Mouse (Mus musculus): ENCODE measurements around the gene Ly6g6e. TPM values are rescaled to one million over a fixed set of nuclear protein-coding genes. Genes with fewer than 3 reads are reported as not detected.
A peak's percentile ranks its signal among the peaks of the same experiment; 100 is the strongest.

Gene Ly6g6e
- total and polyA plus RNA-seq, 3 experiments = 0.23 TPM; not detected in 2

DNA sequence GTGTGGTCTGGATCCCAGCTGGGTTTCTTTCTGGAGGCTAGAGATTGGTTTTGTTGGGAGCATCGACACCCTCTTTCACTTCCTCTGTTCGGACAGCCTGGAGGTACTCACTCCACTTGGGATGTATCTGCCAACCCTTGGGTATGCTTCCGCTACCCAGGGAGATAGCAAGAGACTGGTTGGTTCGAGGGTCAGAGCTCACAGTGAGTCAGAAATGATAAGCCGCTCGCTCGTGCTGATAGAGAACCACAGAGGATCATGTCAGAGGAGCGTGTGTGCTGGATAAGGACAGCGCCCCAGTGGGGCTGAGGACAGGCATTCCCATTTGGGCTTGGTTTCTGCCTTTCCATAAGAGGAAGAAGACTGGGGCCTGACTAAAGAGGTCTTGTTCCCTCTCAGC is 3.1 kb downstream of the Ly6g6e start:
- peak; percentile 95 for DNase-seq (ENCODE audit: low read depth, low spot score)
- Histone ChIP-seq H3K9me3 (replicated peaks; ENCODE audit: insufficient read depth, low read length) (no peaks in the 10 kb centered on the region), H3K9ac (ENCODE audit: control insufficient read depth, low read depth, low read length, poor library complexity, severe bottlenecking) (peak overlapping the region; percentile 50), H3K36me3 (ENCODE audit: control insufficient read depth in 1 of 2, insufficient read depth in 2 of 2, low read length in 2 of 2) (peaks cover 0 to 35% of the 10 kb centered on the region in 2 experiments; a peak in 2 of 4 replicates), H3K4me3 (ENCODE audit: control insufficient read depth in 1 of 2, insufficient read depth in 1 of 2, low read depth in 2 of 2, low read length in 2 of 2) (peak overlapping the region in 1 of 2 experiments; percentile 3; a peak in 1 of 4 replicates), H3K27ac (ENCODE audit: control insufficient read depth, low read depth, low read length) (peak overlapping the region; percentile 95), H3K4me1 (ENCODE audit: control insufficient read depth in 1 of 2, insufficient read depth in 2 of 2, low read length in 2 of 2) (peaks cover 20 to 47% of the 10 kb centered on the region in 2 experiments), H3K27me3 (ENCODE audit: control insufficient read depth in 1 of 2, insufficient read depth in 2 of 2, low read length in 2 of 2) (no peaks in the 10 kb centered on the region), H3K79me2 (ENCODE audit: control insufficient read depth, insufficient read depth, low read length, poor library complexity) (no peaks in the 10 kb centered on the region)
- no peak for TF ChIP-seq SMC3 (IDR thresholded peaks at IDR 0.05; ENCODE audit: low read depth, low read length)
- TF ChIP-seq E2F4 (IDR thresholded peaks at IDR 0.05; ENCODE audit: borderline replicate concordance, low read depth, low read length) = no peak
- no peak; the same call in 1 of the 2 replicates for TF ChIP-seq ZMIZ1 (IDR thresholded peaks at IDR 0.05; ENCODE audit: low read depth, low read length)
- 0 out of 2 replicates have a peak, but pooled peaks have one; percentile 51 for TF ChIP-seq UBTF (IDR thresholded peaks at IDR 0.05; ENCODE audit: borderline replicate concordance, insufficient read depth, low read depth, low read length)
- peak; percentile 83 for TF ChIP-seq JUND (IDR thresholded peaks at IDR 0.05; ENCODE audit: low read depth, low read length)
- peak; percentile 99 for TF ChIP-seq GATA1 (IDR thresholded peaks at IDR 0.05; ENCODE audit: low read depth, low read length)
- TF ChIP-seq BHLHE40 (IDR thresholded peaks at IDR 0.05; ENCODE audit: borderline replicate concordance, low read depth, low read length) = peak; percentile 92
- TF ChIP-seq USF1 (IDR thresholded peaks at IDR 0.05; ENCODE audit: low read depth, low read length) = no peak
- peak; percentile 27; the same call in 1 of the 2 replicates for TF ChIP-seq ZNF384 (IDR thresholded peaks at IDR 0.05; ENCODE audit: low read depth, low read length)
- TF ChIP-seq USF2 (IDR thresholded peaks at IDR 0.05; ENCODE audit: borderline replicate concordance in 1 of 2, insufficient read depth in 1 of 2, low read depth in 1 of 2, low read length in 2 of 2) = no peak
- TF ChIP-seq MXI1 (IDR thresholded peaks at IDR 0.05; ENCODE audit: low read depth, low read length) = peak; percentile 65
- TF ChIP-seq CHD1 (IDR thresholded peaks at IDR 0.05; ENCODE audit: low read depth, low read length) = no peak
- TF ChIP-seq POLR2A (IDR thresholded peaks at IDR 0.05; ENCODE audit: control insufficient read depth in 1 of 2, insufficient read depth in 1 of 2, low read depth in 1 of 2, low read length in 2 of 2, poor library complexity in 1 of 2) = peak in 1 of 2 experiments; percentile 66; a peak in 2 of 4 replicates
- no peak for TF ChIP-seq CHD2 (IDR thresholded peaks at IDR 0.05; ENCODE audit: low read length)
- TF ChIP-seq MAX (IDR thresholded peaks at IDR 0.05; ENCODE audit: low read length) = peak; percentile 70
- peak; percentile 55 for TF ChIP-seq NELFE (IDR thresholded peaks at IDR 0.05; ENCODE audit: low read depth, low read length)
- peak; percentile 57 for TF ChIP-seq HCFC1 (IDR thresholded peaks at IDR 0.05; ENCODE audit: low read depth, low read length)
- TF ChIP-seq ZC3H11A (IDR thresholded peaks at IDR 0.05; ENCODE audit: low read depth, low read length) = no peak
- no peak for TF ChIP-seq MEF2A (IDR thresholded peaks at IDR 0.05; ENCODE audit: extremely low read depth, insufficient replicate concordance, low read depth, low read length, poor library complexity, severe bottlenecking)
- no peak for TF ChIP-seq ZKSCAN1 (IDR thresholded peaks at IDR 0.05; ENCODE audit: low read depth, low read length)
- TF ChIP-seq MAFK (IDR thresholded peaks at IDR 0.05; ENCODE audit: borderline replicate concordance, low read depth, low read length) = peak; percentile 47; the same call in 1 of the 2 replicates
- peak; percentile 17 to 53 (median 43); a peak in 5 of 6 replicates for TF ChIP-seq CTCF (IDR thresholded peaks at IDR 0.05 in 2 of 3, conservative IDR thresholded peaks at IDR 0.05 in 1 of 3; ENCODE audit: control insufficient read depth in 1 of 3, insufficient read depth in 1 of 3, low read depth in 2 of 3, low read length in 3 of 3, poor library complexity in 1 of 3, severe bottlenecking in 1 of 3)
- TF ChIP-seq SIN3A (IDR thresholded peaks at IDR 0.05; ENCODE audit: low read length) = peak; percentile 96
- TF ChIP-seq NRF1 (IDR thresholded peaks at IDR 0.05; ENCODE audit: insufficient read depth, low read depth, low read length, poor library complexity, severe bottlenecking) = no peak
- TF ChIP-seq RCOR1 (IDR thresholded peaks at IDR 0.05; ENCODE audit: low read depth, low read length) = peak; percentile 86
- TF ChIP-seq POLR2AphosphoS5 (IDR thresholded peaks at IDR 0.05; ENCODE audit: borderline replicate concordance, low read depth, low read length) = no peak
- peak; percentile 45 for TF ChIP-seq MYB (IDR thresholded peaks at IDR 0.05; ENCODE audit: low read depth, low read length)
- peak; percentile 75 for TF ChIP-seq TBP (IDR thresholded peaks at IDR 0.05; ENCODE audit: low read depth, low read length)
- peak; percentile 90 for TF ChIP-seq TAL1 (IDR thresholded peaks at IDR 0.05; ENCODE audit: low read length)
- TF ChIP-seq TCF12 (IDR thresholded peaks at IDR 0.05; ENCODE audit: low read depth, low read length) = peak; percentile 96
- TF ChIP-seq ELF1 (IDR thresholded peaks at IDR 0.05; ENCODE audit: low read depth, low read length) = peak; percentile 74
- TF ChIP-seq ETS1 (IDR thresholded peaks at IDR 0.05; ENCODE audit: low read depth, low read length) = peak; percentile 95
- TF ChIP-seq EP300 (IDR thresholded peaks at IDR 0.05; ENCODE audit: low read depth in 1 of 2, low read length in 2 of 2) = peak; percentile 96 to 97
- TF ChIP-seq GABPA (IDR thresholded peaks at IDR 0.05; ENCODE audit: low read depth, low read length) = no peak
- no peak for TF ChIP-seq RAD21 (IDR thresholded peaks at IDR 0.05; ENCODE audit: low read depth, low read length)
- TF ChIP-seq POLR2AphosphoS2 (IDR thresholded peaks at IDR 0.05; ENCODE audit: low read length) = no peak
- TF ChIP-seq MYC (IDR thresholded peaks at IDR 0.05; ENCODE audit: low read depth, low read length) = peak; percentile 81; the same call in 1 of the 2 replicates
